Mouse (Mus musculus) forebrain, embryonic 14.5 days (tissue): Measurements from ENCODE around the gene Emc9. TPM values are rescaled to one million over a fixed set of nuclear protein-coding genes. Genes with fewer than 3 reads are reported as not detected.

Source experiments
- ATAC-seq: fragments of 200-750 bp; cut with Nextera tagmentation; 2 replicates; pipeline ENCODE4 v1.8.0; 2017; ENCODE audit warnings: mild to moderate bottlenecking, moderate library complexity
- DNase-seq: peaks from one replicate; pipeline ENCODE4 v3.0.0-alpha.2; 2015; ENCODE audit warnings: low spot score
- H3K27ac ChIP-seq: fragments of 300-500 bp; sonication (generic); 2 replicates; pipeline ENCODE4 v1.5.1; 2014; ENCODE audit warnings: low read depth, mild to moderate bottlenecking, control low read depth, low read length, moderate library complexity
- H3K27me3 ChIP-seq: fragments of 300-500 bp; sonication (generic); replicated peaks from 2 replicates; pipeline ENCODE4 v1.6.1; 2014; ENCODE audit warnings: low read length, control low read depth, mixed read lengths; ENCODE audit not compliant: control insufficient read depth, insufficient read depth
- H3K36me3 ChIP-seq: fragments of 300-500 bp; sonication (generic); 2 replicates; pipeline ENCODE4 v1.6.1; 2014; ENCODE audit warnings: low read length, control low read depth; ENCODE audit not compliant: control insufficient read depth, insufficient read depth
- H3K4me1 ChIP-seq: fragments of 300-500 bp; sonication (generic); 2 replicates; pipeline ENCODE4 v1.6.1; 2014; ENCODE audit warnings: antibody characterized with exemption, low read length, control low read depth; ENCODE audit not compliant: control insufficient read depth, insufficient read depth
- H3K4me2 ChIP-seq: fragments of 300-500 bp; sonication (generic); 2 replicates; pipeline ENCODE4 v1.6.1; 2014; ENCODE audit warnings: mild to moderate bottlenecking, control low read depth, low read length
- H3K4me3 ChIP-seq: fragments of 300-500 bp; sonication (generic); 2 replicates; pipeline ENCODE4 v1.5.1; 2014; ENCODE audit warnings: low read depth, low read length, control low read depth
- H3K9ac ChIP-seq: fragments of 300-500 bp; sonication (generic); 2 replicates; pipeline ENCODE4 v1.6.1; 2014; ENCODE audit warnings: mild to moderate bottlenecking, low read length, control low read depth, moderate library complexity
- H3K9me3 ChIP-seq: fragments of 300-500 bp; sonication (generic); replicated peaks from 2 replicates; pipeline ENCODE4 v1.6.1; 2016; ENCODE audit warnings: low read length, control low read depth, mixed read lengths; ENCODE audit not compliant: control insufficient read depth
- WGBS: fragments of 180-500 bp; shearing (Covaris S2); extraction: QIAGEN DNeasy Blood & Tissue Kit; methylation state at CpG from one replicate; pipeline ENCODE4 v1.1.7; 2014; 5-methylcytosine and 5-hydroxymethylcytosine counted together
- polyA plus RNA-seq: library from polyadenylated mRNA; unstranded; fragments of >200 nt; fragmentation: Nextera tagmentation; extraction: Ambion mirVana; gene quantifications from 2 replicates; pipeline ENCODE4 v1.2.1, GENCODE M21; 2014

Gene Emc9
- polyA plus RNA-seq, 1 experiment from 2014 or later: 13.9 TPM

DNA sequence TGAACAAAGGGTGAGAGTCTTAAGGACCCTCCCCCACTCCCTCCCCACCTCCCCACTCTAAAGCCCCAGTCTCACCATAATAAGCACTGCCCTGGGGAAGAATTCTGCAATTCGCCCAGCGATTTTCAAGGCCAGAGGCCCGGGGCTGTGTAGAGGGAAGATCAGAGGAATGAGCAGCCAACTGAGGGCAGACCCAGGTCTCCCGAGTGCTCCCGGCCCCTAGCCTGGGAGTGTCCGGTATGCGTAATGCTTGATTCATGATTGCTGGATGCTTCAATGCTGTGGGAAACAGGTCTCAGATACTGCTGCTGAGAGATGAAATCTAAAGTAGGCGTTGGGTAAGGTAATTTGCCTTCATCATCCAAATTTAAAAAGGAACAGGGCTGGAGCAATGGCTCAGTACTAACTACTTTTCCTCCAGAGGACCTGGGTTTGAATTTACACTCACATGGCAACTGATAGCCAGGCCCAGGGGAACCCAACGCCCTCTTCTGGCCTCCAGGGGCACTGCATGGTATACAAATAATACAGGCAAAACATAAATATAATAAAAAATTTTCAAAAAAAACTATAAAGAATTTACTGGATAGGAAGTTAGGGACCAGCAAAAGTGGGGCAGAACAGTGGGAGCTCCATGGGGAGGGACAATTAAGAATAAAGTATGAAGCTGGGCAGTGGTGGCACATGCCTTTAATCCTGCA is 3.0 kb downstream of the Emc9 start:
- 73% methylated on average over 9 of the region's 9 CpGs for WGBS
- DNase-seq: no peak
- Histone ChIP-seq H3K4me1 (peaks cover 6% of the 10 kb centered on the region; the same call in 1 of the 2 replicates), H3K27me3 (no peaks in the 10 kb centered on the region), H3K4me2 (no peak overlapping the region), H3K4me3 (no peak overlapping the region), H3K9ac (no peak overlapping the region), H3K36me3 (peaks cover 9% of the 10 kb centered on the region), H3K9me3 (no peaks in the 10 kb centered on the region), H3K27ac (no peak overlapping the region)
- no peak for ATAC-seq

- 93% methylated on average over 16 of the region's 16 CpGs for WGBS
- H3K36me3 ChIP-seq: peaks cover 9% of the 10 kb centered on the region
- no peaks in the 10 kb centered on the region for H3K9me3 ChIP-seq
- H3K27me3 ChIP-seq: no peaks in the 10 kb centered on the region
- H3K4me2 ChIP-seq: no peak overlapping the region
- no peak overlapping the region for H3K9ac ChIP-seq
- no peak overlapping the region for H3K4me3 ChIP-seq
- no peak for ATAC-seq
- peaks cover 6% of the 10 kb centered on the region; the same call in 1 of the 2 replicates for H3K4me1 ChIP-seq
- no peak overlapping the region for H3K27ac ChIP-seq
- DNase-seq: no peak
Measured at GRCm38 (mm10) chr14:55580731-55581130, 4.4 kb downstream of the Emc9 start.

DNA sequence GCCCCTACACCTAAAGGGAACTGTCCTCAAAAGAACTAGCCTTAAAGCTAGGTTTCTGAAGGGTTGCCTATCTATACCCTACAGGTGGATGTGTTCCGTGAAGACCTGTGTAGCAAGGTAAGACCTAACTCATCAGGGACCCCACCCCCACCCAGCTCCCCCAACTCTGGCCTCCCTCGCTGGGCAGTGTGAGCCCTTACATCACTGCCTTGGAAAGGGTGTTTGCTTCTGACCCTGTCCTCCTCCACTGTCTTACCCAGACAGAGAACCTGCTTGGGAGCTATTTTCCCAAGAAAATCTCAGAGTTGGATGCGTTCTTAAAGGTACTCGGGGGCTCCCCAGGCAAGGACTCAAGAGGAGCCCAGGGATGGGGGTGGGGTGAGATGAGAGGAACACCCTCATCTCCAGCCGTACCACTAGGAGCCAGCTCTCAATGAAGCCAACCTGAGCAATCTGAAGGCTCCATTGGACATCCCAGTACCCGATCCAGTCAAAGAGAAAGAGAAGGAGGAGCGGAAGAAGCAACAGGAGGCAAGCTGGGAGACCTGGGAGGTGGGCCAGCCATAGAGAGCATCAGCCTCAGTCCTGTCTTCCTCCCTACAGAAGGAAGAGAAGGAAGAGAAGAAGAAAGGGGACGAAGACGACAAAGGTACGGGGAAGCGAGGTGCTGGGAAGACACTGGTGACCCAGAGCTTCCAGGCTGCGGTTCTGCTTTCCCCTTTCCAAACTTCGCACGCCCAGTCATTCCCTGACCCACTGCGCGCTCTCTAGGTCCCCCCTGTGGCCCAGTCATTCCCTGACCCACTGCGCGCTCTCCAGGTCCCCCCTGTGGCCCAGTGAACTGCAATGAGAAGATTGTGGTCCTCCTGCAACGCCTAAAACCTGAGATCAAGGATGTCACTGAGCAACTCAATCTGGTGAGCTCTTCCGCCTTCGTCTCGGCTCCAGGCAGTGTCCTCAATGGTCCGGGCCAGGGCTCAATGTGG is 5.3 kb downstream of the Emc9 start:
- Histone ChIP-seq H3K27ac (no peak overlapping the region), H3K4me3 (no peak overlapping the region), H3K27me3 (no peaks in the 10 kb centered on the region), H3K9me3 (no peaks in the 10 kb centered on the region), H3K9ac (no peak overlapping the region), H3K36me3 (peaks cover 9% of the 10 kb centered on the region), H3K4me1 (peaks cover 6% of the 10 kb centered on the region; the same call in 1 of the 2 replicates), H3K4me2 (no peak overlapping the region)
- 88% methylated on average over 23 of the region's 23 CpGs for WGBS
- DNase-seq (no peak), ATAC-seq (no peak)

DNA sequence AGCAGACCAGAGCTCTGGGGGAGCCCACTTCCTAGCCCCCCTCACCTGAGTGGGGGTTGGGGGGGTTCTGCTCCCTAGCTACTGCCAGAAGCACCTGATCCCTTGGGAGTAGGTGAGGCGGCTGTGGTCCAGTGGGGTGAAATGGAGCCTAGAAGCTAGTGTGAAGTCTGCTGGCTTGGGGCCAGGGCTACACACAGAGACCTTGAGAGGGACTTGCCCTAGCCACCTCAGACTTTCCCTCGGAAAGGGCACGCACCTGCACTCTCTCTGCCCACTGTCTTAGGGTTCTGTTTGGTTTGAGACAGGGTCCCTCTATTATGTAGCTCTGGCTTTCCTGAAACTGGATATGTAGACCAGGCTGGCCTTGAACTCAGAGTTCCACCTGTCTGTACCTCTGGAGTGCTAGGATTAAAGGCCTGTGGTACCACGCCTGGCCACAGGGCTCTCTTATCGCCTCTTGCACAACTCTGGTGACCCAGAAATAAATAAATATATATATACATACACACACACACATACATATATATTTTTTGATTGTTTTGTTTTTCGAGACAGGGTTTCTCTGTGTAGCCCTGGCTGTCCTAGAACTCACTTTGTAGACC is 6.3 kb downstream of the Emc9 start:
- DNase-seq (peak; percentile 55), ATAC-seq (no peak)
- peak overlapping the region; percentile 89 for H3K4me2 ChIP-seq
- H3K9ac ChIP-seq: peak overlapping the region; percentile 94
- peak overlapping the region; percentile 65 for H3K4me3 ChIP-seq
- no peaks in the 10 kb centered on the region for H3K27me3 ChIP-seq
- peak overlapping the region; percentile 88 for H3K27ac ChIP-seq
- 29% methylated on average over 6 of the region's 6 CpGs for WGBS
- peaks cover 9% of the 10 kb centered on the region for H3K36me3 ChIP-seq
- H3K9me3 ChIP-seq: no peaks in the 10 kb centered on the region
- H3K4me1 ChIP-seq: peaks cover 6% of the 10 kb centered on the region; the same call in 1 of the 2 replicates

DNA sequence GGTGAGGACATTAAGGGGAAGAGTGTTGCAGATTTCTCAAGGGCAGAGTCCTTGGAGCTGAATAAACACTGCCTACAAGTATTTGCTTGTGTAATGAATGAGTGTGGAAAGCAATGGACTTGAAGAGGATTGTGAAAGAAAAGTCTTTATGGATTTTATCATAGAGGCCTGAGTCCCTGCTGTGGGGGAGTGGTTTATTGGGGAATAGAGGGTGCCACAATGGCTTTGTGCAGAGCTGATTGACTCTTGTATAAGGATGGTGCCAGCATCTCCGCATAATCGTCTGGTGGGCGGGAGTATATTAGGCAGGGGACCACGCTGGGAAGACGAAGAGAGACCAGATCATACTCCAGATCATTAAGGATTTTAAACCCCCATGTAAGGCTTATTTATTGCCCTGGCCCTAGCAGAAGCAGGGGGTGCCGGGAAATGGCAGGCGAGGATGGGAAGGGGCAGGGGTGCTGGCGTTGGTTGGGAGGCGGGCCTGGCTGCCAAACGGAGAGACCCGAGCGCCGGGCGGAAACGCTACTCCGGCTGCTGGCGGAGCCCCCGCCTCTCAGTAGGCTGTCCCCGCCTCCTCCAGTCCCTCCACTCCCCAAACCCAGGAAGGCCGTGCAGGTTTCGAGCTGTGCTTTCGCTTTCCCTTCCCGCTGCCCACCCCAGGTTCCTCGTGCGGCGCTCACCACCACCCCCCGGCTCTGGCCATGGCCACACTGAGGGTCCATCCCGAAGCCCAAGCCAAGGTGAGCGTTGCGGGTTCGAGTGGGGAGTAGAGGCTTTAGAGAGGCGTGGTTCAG is 7.0 kb downstream of the Emc9 start, which contains the start of gene Psme1:
Gene Psme1, plus strand, starts transcription at position 253 of the 797 bp plus-strand sequence.
- H3K4me1 ChIP-seq: peaks cover 6% of the 10 kb centered on the region; the same call in 1 of the 2 replicates
- DNase-seq (peak; percentile 92), ATAC-seq (peak; percentile 95)
- H3K36me3 ChIP-seq: peaks cover 9% of the 10 kb centered on the region
- H3K4me2 ChIP-seq: peak within 1 kb of the TSS; percentile 89
- peak within 1 kb of the TSS; percentile 88 for H3K27ac ChIP-seq
- under 1% methylated on average over 20 of the region's 32 CpGs for WGBS
- no peaks in the 10 kb centered on the region for H3K27me3 ChIP-seq
- no peaks in the 10 kb centered on the region for H3K9me3 ChIP-seq
- H3K9ac ChIP-seq: peak within 1 kb of the TSS; percentile 94
- peak within 1 kb of the TSS; percentile 65 for H3K4me3 ChIP-seq

GRCm38 (mm10) chr14:55576376-55576775 is 8.7 kb downstream of the Emc9 start:
- WGBS: 76% methylated on average over 16 of the region's 16 CpGs
- no peak for DNase-seq
- H3K9me3 ChIP-seq: no peaks in the 10 kb centered on the region
- no peak overlapping the region for H3K9ac ChIP-seq
- no peak overlapping the region for H3K4me2 ChIP-seq
- no peaks in the 10 kb centered on the region for H3K27me3 ChIP-seq
- H3K36me3 ChIP-seq: peaks cover 6% of the 10 kb centered on the region
- no peak for ATAC-seq
- H3K4me3 ChIP-seq: no peak overlapping the region
- H3K4me1 ChIP-seq: peaks cover 6% of the 10 kb centered on the region; the same call in 1 of the 2 replicates
- H3K27ac ChIP-seq: no peak overlapping the region

- DNase-seq (no peak), ATAC-seq (no peak)
- Histone ChIP-seq H3K9me3 (no peaks in the 10 kb centered on the region), H3K36me3 (peaks cover 7% of the 10 kb centered on the region; the same call in 1 of the 2 replicates), H3K9ac (no peak overlapping the region), H3K4me2 (no peak overlapping the region), H3K27me3 (no peaks in the 10 kb centered on the region), H3K27ac (no peak overlapping the region), H3K4me3 (no peak overlapping the region), H3K4me1 (peaks cover 6% of the 10 kb centered on the region; the same call in 1 of the 2 replicates)
- WGBS: 82% methylated on average over 13 of the region's 13 CpGs
Measured at GRCm38 (mm10) chr14:55575711-55576110, 9.4 kb downstream of the Emc9 start.

- Histone ChIP-seq H3K36me3 (peaks cover 8% of the 10 kb centered on the region; the same call in 1 of the 2 replicates), H3K4me3 (no peak within 1 kb of the TSS), H3K27me3 (no peaks in the 10 kb centered on the region), H3K4me1 (peaks cover 6% of the 10 kb centered on the region; the same call in 1 of the 2 replicates), H3K9me3 (no peaks in the 10 kb centered on the region), H3K4me2 (no peak within 1 kb of the TSS), H3K9ac (no peak within 1 kb of the TSS), H3K27ac (no peak within 1 kb of the TSS)
- no peak for DNase-seq
- WGBS: 83% methylated on average over 8 of the region's 8 CpGs
- ATAC-seq: no peak
Measured at GRCm38 (mm10) chr14:55575302-55575701, 9.8 kb downstream of the Emc9 start, which contains the start of gene Fitm1. Fitm1 (plus strand) TSS chr14:55575617.
